Mouse (Mus musculus): ENCODE measurements around the gene Dis3. TPM values are rescaled to one million over a fixed set of nuclear protein-coding genes. Genes with fewer than 3 reads are reported as not detected.

Gene Dis3
- total and polyA plus RNA-seq, 3 experiments = 33.9 to 92.6 (median 69.4) TPM

- no peak for DNase-seq (ENCODE audit: extremely low read depth)
- Histone ChIP-seq H3K9ac (ENCODE audit: insufficient read depth, low read depth) (no peak overlapping the region), H3K27ac (ENCODE audit: insufficient read depth, low read depth) (no peak overlapping the region), H3K79me2 (replicated peaks; ENCODE audit: control insufficient read depth, extremely low read depth, insufficient read depth, poor library complexity, severe bottlenecking) (no peaks in the 10 kb centered on the region), H3K4me1 (ENCODE audit: control insufficient read depth in 1 of 2, insufficient read depth in 2 of 2) (peaks cover 0 to 10% of the 10 kb centered on the region in 2 experiments; a peak in 3 of 4 replicates), H3K4me3 (replicated peaks in 1 of 3; ENCODE audit: low read depth in 2 of 3, low read length in 2 of 3, poor library complexity in 1 of 3) (no peak overlapping the region), H3K36me3 (replicated peaks in 1 of 2; ENCODE audit: control insufficient read depth in 1 of 2, insufficient read depth in 1 of 2, low read length in 1 of 2) (peaks cover 20 to 50% of the 10 kb centered on the region in 2 experiments), H3K9me3 (replicated peaks; ENCODE audit: low read length) (no peaks in the 10 kb centered on the region), H3K27me3 (replicated peaks) (no peaks in the 10 kb centered on the region), H3K4me2 (ENCODE audit: insufficient read depth, low read depth, poor library complexity, severe bottlenecking) (no peak overlapping the region)
- no peak for TF ChIP-seq IRF4 (IDR thresholded peaks at IDR 0.05; ENCODE audit: low read depth, low read length)
- TF ChIP-seq ZNF384 (IDR thresholded peaks at IDR 0.05; ENCODE audit: low read depth, low read length) = no peak
- TF ChIP-seq ZKSCAN1 (IDR thresholded peaks at IDR 0.05; ENCODE audit: borderline replicate concordance, low read depth, low read length) = no peak
- no peak for TF ChIP-seq RAD21 (IDR thresholded peaks at IDR 0.05; ENCODE audit: low read depth, low read length)
- no peak for TF ChIP-seq CHD1 (IDR thresholded peaks at IDR 0.05; ENCODE audit: low read depth, low read length)
- no peak for TF ChIP-seq SMC3 (IDR thresholded peaks at IDR 0.05; ENCODE audit: low read depth, low read length)
- no peak for TF ChIP-seq JUND (conservative IDR thresholded peaks at IDR 0.05; ENCODE audit: low read depth, low read length)
- TF ChIP-seq USF1 (IDR thresholded peaks at IDR 0.05; ENCODE audit: low read depth, low read length) = no peak
- no peak for TF ChIP-seq NRF1 (IDR thresholded peaks at IDR 0.05; ENCODE audit: low read depth, low read length)
- TF ChIP-seq ELF1 (IDR thresholded peaks at IDR 0.05; ENCODE audit: low read depth, low read length) = no peak
- no peak for TF ChIP-seq MYC (IDR thresholded peaks at IDR 0.05; ENCODE audit: low read depth, low read length)
- no peak for TF ChIP-seq GABPA (IDR thresholded peaks at IDR 0.05; ENCODE audit: insufficient replicate concordance, low read depth, low read length)
- TF ChIP-seq TBP (conservative IDR thresholded peaks at IDR 0.05; ENCODE audit: low read depth, low read length) = no peak
- dilution Hi-C loops (cut with MboI; ENCODE audit: extremely low pct_ligation_motif_present, extremely low pct_unique_long_range_greater_than_20kb, low sequenced_read_pairs) (no loop called here), in situ Hi-C loops (cut with MboI; ENCODE audit: low pct_ligation_motif_present, low pct_unique_long_range_greater_than_20kb, low sequenced_read_pairs) (loop anchor here (25.0 kb wide), 1 partner anchor 511 kb away; no protein-coding TSS in a partner anchor)
These were observed 27.1 kb upstream of the Dis3 start for GRCm38 (mm10) chr14:99126713-99127112.

- H3K79me2 ChIP-seq (replicated peaks; ENCODE audit: control insufficient read depth, extremely low read depth, insufficient read depth, poor library complexity, severe bottlenecking) = no peaks in the 10 kb centered on the region
- TF ChIP-seq MYC (IDR thresholded peaks at IDR 0.05; ENCODE audit: low read depth, low read length) (no peak), USF2 (conservative IDR thresholded peaks at IDR 0.05; ENCODE audit: low read depth, low read length) (no peak), KAT2A (IDR thresholded peaks at IDR 0.05; ENCODE audit: insufficient replicate concordance, low read length) (no peak), MEF2A (IDR thresholded peaks at IDR 0.05; ENCODE audit: borderline replicate concordance, low read depth, low read length) (no peak), EP300 (IDR thresholded peaks at IDR 0.05; ENCODE audit: low read length) (no peak), TCF12 (IDR thresholded peaks at IDR 0.05; ENCODE audit: low read depth, low read length) (no peak), BHLHE40 (IDR thresholded peaks at IDR 0.05; ENCODE audit: low read depth, low read length) (no peak), RAD21 (IDR thresholded peaks at IDR 0.05; ENCODE audit: low read depth, low read length) (no peak), HCFC1 (IDR thresholded peaks at IDR 0.05; ENCODE audit: low read depth, low read length) (no peak)
- peaks cover 16 to 44% of the 10 kb centered on the region in 2 experiments for H3K36me3 ChIP-seq (replicated peaks in 1 of 2; ENCODE audit: control insufficient read depth in 1 of 2, insufficient read depth in 1 of 2, low read length in 1 of 2)
- no peak overlapping the region for H3K4me2 ChIP-seq (ENCODE audit: insufficient read depth, low read depth, poor library complexity, severe bottlenecking)
- in situ Hi-C loops (cut with MboI; ENCODE audit: low pct_ligation_motif_present, low pct_unique_long_range_greater_than_20kb, low sequenced_read_pairs) (no loop called here), dilution Hi-C loops (cut with MboI; ENCODE audit: extremely low pct_ligation_motif_present, extremely low pct_unique_long_range_greater_than_20kb, low sequenced_read_pairs) (no loop called here)
- no peak overlapping the region for H3K9ac ChIP-seq (ENCODE audit: insufficient read depth, low read depth)
- no peaks in the 10 kb centered on the region for H3K27me3 ChIP-seq (replicated peaks)
- H3K27ac ChIP-seq (ENCODE audit: insufficient read depth, low read depth) = no peak overlapping the region
- H3K9me3 ChIP-seq (replicated peaks; ENCODE audit: low read length) = no peaks in the 10 kb centered on the region
- H3K4me1 ChIP-seq (ENCODE audit: control insufficient read depth in 1 of 2, insufficient read depth in 2 of 2) = no peaks in the 10 kb centered on the region
- no peak overlapping the region for H3K4me3 ChIP-seq (replicated peaks in 1 of 3; ENCODE audit: low read depth in 2 of 3, low read length in 2 of 3, poor library complexity in 1 of 3)
- no peak for DNase-seq (ENCODE audit: extremely low read depth)
These were observed 24.5 kb upstream of the Dis3 start for GRCm38 (mm10) chr14:99124076-99124475.
